Mouse (Mus musculus): ENCODE measurements around the gene Dcaf7.

DNA sequence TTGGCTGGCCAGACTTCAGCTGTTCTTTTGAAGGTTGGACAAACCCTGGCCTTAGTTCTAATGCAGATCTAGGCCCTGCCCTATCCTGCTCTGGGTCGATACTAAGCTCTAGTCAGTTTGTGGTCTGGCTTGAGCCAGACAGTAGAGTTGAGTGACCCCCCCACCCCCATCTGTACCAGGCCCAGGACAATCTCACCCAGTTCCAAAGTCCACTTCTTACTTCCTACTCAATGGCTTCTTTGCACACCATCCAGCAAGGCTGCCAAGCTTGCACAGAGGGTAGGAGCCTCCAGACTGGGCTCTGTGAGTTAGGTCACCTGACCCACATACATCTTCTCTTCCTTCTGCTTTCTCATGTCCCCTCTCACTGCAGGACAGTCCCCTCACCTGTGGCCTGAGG lies 32.1 kb upstream of the Dcaf7 start:
- TF ChIP-seq CHD2 (IDR thresholded peaks at IDR 0.05; ENCODE audit: low read length), result no peak
- no peak for TF ChIP-seq NELFE (IDR thresholded peaks at IDR 0.05; ENCODE audit: low read depth, low read length)
- no peak for TF ChIP-seq CTCF (conservative IDR thresholded peaks at IDR 0.05 in 1 of 2, IDR thresholded peaks at IDR 0.05 in 1 of 2; ENCODE audit: low read depth in 2 of 2, low read length in 2 of 2)
- no peak for TF ChIP-seq UBTF (IDR thresholded peaks at IDR 0.05; ENCODE audit: low read depth, low read length)

Measured in CH12.LX (cell line).